Mouse (Mus musculus): ENCODE measurements at regions not wholly inside any gene's neighbourhood (a gene's known extent, or its start where the extent isn't known, plus 50 kb on each side); places are given as distances from the start of the nearest gene placed in this dataset.
"Not testable (repeated sequence)": the region's sequence is repeated elsewhere in the genome, so short reads cannot be mapped to it uniquely, and the experiment has no call there.

DNA sequence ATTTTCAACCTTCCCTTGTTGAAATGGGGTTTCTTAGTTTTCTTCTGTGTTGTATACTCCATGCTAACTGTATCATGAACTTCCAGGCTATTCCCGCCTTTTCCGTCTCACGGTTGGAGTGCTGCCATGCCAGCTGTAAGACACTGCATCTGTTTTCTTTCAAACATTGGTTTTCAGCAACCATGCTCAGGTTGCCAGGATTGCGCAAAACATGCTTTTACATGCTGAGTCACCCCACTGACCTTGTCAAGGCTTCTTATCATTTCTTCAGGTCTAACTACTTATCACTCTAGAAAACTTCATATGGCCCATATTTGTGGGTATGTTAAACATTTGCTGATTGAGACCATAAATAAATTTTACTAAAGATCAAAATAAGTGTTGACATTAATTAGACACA lies 551.2 kb downstream of the Tlr4 start:
- intact Hi-C loops (cut with DNase I): no loop called here
- DNase-seq (ENCODE audit: low spot score): no peak

DNA sequence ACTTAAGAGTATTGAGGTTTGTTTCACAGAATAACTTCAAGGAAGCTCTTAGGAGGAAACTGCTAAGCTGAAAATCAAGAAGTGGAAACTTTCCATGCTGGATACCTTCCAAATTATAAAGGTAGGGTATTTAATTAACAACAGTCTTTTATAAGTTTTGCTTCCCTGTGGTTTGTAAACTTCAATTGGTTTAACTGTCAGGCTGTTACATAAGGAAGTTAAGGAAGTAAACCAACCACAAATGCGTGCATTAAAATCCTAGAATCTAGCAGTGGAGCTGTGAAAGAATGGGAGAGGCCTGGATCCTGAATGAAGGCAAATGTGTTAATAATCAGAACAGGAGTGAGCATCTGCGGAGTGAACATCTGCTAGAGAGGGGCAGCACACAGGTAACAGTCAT lies 560.5 kb downstream of the Tlr4 start:
- no peak for DNase-seq (ENCODE audit: low spot score)
- intact Hi-C loops (cut with DNase I): no loop called here

DNA sequence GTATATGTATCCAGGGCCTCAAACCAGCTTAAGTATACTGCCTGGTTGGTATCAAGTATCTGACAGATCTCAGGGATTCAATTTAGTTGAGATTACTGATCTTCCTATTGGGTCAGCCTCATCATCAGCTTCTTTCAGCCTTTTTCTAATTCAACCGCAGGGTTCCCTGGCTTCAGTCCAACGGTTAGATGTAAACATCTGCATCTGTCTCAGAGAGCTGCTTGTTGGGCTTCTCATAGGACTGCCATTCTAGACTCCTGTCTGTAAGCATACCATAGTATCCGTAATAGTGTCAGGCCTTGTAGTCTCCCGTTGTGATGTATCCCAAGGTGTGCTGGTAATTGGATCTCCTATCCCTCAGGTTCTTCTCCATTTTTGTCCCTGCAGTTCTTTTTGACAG lies 575.6 kb downstream of the Tlr4 start:
- no peak for DNase-seq (ENCODE audit: low spot score)
- intact Hi-C loops (cut with DNase I): no loop called here

DNA sequence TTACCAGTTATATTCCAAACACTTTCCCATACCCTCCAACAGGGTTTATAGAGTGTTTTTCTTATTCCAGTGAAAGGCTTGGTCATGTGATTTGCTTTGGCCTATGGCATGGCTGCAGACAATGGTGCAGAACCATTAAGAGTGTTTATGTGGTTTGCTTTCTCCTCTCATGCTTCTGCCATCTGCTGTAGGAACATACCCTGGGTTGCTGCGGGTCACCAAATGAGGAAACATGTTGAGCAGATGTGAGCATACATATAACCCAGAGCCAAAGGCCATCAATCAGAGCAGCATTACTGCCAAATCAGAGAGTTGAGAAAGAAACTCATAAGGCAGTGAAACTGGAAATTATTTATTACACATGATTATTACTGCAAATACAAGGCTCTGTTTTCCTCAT lies 596.7 kb downstream of the Tlr4 start:
- intact Hi-C loops (cut with DNase I): no loop called here
- DNase-seq (ENCODE audit: low spot score): no peak

DNA sequence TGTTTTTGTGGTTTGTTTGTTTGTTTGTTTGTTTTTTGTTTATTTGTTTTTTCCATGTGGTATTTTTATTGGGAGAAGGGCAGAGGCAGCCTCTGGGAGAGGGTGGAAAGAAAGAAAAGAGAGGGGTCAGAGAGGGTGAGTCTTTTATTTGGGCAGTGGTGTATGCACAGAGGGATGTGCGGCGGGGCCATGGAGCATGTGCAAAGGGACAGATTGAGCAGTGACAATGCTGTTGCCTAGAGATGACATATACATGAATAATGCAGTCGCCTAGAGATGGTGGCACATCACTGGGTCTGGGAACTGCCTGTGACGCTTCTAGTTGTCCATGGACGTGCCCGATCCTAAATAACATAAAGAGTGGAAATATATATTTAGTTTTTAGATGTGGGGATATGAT lies 598.3 kb downstream of the Tlr4 start:
- no peak for DNase-seq (ENCODE audit: low spot score)
- intact Hi-C loops (cut with DNase I): no loop called here

DNA sequence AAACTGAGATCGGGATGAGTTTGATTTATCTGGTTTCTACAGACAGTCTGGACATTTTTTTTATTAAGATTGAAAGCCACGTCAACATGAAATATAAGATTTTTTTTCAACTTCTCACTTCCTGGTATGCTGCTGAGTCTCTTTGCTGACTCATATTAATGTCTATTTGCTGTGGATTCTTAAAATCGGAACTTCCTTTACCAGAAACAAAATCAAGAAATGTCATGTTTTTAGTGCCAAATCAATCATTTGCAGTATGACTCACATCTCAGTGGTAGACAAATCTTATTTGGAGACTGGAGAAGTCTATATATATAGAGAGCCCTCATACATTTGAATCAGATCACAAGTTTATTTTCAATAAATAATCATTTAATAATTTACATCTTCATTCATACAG lies 620.5 kb downstream of the Tlr4 start:
- intact Hi-C loops (cut with DNase I): no loop called here
- no peak for DNase-seq (ENCODE audit: low spot score)

DNA sequence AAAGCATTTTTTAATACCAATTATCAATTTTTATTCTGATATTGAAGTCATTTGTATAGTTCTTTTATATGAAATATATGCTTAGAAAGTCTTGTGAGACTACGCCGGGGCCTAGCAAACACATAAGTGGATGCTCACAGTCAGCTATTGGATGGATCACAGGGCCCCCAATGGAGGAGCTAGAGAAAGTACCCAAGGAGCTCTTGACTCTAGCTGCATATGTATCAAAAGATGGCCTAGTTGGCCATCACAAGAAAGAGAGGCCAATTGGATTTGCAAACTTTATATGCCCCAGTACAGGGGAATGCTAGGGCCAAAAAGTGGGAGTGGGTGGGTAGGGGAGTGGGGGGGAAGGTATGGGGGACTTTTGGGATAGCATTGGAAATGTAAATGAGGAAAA lies 632.5 kb downstream of the Tlr4 start:
- DNase-seq (ENCODE audit: low spot score); intact Hi-C loops (cut with DNase I): not testable (repeated sequence)

DNA sequence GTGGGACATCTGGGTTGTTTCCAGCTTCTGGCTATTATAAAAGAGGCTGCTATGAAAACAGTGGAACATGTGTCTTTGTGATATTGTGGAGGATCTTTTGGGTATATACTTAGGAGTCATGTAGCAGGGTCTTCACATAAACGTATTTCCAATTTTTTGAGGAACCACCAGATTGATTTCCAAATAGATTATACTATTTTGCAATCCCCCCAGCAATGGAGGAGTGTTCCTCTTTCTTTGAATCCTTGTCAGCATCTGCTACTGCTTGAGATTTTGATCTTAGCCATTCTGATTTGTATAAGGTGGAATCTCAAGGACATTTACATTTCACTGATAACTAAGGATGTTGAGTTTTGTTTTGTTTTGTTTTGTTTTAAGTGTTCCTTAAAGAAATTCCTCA lies 645.6 kb downstream of the Tlr4 start:
- DNase-seq (ENCODE audit: low spot score): no peak
- intact Hi-C loops (cut with DNase I): loop anchor here (10.0 kb wide), 1 partner anchor 1372 kb away; no protein-coding TSS in a partner anchor

DNA sequence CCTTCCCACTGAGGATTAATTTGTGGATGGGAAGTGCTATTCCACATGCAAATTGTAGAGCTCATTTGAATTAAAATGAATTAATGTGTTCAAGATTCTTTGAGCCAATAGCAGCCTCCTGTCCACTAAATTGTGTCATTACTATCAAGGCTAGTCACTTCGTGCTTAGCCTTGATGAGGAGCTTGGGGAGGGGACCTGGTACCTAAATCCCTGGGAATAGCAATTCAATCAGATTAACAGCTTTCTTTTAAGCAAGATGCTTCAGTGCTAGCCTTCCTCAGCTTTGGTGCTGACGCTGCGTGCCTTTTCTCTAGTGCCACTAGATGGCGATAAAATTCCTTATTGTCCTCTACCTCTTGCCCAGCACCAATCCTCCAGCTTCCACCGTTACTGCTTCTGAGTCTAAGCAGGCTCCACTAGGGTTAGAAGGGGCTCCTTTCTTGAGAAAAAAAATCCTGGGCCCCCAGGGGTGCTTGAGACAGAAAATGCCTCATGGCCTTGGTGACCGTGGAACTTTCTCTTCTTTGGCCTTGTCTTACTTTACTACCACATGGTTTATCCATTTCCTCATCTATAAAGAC lies 650.0 kb downstream of the Tlr4 start:
- intact Hi-C loops (cut with DNase I): loop anchor here (10.0 kb wide), 1 partner anchor 1367 kb away; no protein-coding TSS in a partner anchor
- no peak for DNase-seq (ENCODE audit: low spot score)

DNA sequence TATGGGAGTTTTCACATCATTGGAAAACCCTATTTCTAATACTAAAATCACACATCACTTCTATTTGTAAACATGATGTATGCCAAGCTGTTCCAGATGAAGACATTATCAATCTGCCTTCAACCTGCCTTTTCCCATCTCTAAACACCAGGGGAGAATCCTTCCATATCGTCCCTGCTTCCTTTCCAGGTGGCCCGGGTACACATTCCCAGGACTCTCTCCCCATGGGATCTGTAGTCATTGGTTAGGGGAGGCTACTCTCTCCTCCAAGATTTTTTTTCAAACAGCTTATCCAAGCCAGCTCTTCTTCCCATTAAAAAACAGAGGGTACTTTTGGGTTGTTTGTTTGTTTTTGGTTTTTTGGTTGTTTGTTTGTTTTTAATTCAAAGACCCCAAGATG lies 650.7 kb downstream of the Tlr4 start:
- no peak for DNase-seq (ENCODE audit: low spot score)

DNA sequence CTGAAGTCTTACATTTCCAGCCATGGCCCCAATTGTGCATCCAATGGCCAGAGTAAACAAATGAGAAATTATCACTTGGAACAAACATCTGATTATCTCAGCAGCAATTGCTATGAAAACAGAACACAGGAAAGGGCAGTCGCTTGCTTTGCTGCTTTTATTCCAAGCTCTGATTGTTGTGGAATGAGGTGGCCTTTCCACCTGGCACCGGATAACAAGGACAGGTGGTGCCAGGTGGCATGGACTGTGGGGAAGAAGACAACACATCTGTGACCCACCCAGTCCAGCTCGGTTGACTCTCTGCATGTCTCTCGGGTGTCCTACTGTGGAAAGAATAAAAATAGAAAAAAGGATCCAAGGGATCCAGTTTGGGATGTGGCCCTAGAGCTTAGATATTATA lies 694.9 kb downstream of the Tlr4 start:
- DNase-seq (ENCODE audit: low spot score): no peak
- intact Hi-C loops (cut with DNase I): no loop called here

More for the DNA sequence above, 650.7 kb downstream of the Tlr4 start:
- intact Hi-C loops (cut with DNase I): loop anchor here (10.0 kb wide), 1 partner anchor 1367 kb away; no protein-coding TSS in a partner anchor

DNA sequence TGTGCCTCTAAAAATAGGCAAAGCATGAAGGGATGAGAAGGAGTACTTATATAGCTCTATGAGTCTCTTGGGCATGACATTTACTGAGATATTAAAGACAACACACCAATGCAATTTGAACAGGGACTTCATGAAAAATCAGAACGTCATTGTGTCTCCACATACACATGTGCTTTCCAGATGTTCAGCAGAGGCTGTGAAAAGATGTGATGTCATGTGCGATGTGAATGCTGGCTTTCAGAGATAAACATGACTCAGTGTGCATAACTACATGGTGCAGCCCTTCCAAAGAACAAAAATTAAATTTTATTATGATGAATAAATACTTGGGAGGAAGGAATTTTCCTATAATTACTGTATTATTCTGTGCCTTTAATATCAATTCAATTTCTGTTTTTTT lies 695.8 kb downstream of the Tlr4 start:
- intact Hi-C loops (cut with DNase I): no loop called here
- no peak for DNase-seq (ENCODE audit: low spot score)

DNA sequence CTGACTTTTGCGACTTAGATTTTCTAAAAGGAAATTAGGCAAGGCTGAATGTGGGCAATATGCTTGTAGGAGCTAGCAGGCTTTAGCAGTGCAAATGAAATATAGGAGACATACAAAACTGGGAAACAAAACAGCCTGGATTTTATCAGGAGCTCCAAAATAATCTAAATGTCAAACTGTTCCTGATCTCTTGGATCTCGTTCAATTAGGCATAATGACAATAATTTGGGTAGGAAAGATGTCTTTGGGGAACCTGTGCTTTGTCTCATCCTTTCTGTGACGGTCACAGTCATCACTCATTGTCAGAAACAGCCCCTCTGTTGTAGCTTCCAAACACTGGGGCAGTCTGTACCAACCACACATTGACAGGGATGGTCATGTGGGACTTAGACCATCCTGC lies 702.2 kb downstream of the Tlr4 start:
- DNase-seq (ENCODE audit: low spot score): no peak

DNA sequence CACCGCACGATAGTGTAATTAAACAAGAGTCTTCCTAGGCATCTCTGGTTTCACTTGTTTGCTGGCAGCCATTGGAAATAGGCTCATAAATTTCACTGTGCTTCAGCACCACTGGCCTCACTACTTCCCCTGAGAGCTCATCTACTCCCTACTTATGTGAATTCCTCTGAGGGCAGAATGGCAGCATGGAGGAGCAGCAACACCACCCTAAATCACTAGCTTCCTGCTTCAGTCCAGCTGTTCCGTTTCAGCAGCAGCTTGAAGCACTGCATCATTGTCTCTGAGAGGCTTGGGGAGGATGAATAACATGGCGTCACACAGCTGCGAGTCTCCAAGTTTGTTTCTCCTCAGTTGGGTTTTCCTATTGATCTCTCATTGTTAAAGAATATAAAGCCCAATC lies 712.1 kb downstream of the Tlr4 start:
- intact Hi-C loops (cut with DNase I): no loop called here
- no peak for DNase-seq (ENCODE audit: low spot score)

More for the DNA sequence above, 702.2 kb downstream of the Tlr4 start:
- intact Hi-C loops (cut with DNase I): no loop called here

DNA sequence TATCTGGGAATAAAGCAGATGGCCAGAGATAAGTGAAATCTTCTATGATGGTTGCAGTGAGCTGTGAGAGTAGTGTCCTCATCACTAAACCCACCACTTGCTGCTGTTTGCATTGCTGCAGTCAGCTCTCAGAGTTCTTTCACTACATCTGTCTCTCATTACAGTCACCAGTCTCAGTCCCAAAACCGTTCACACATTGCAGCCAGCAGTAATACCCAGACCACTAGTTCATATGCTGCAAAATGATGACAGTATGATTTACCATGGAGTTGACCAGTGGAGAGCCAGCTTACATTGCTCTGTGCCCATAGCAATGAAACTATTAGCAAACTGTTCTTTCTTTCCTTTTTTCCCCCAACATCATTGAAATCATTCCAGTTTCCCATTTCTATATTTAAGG lies 718.6 kb downstream of the Tlr4 start:
- no peak for DNase-seq (ENCODE audit: low spot score)
- intact Hi-C loops (cut with DNase I): no loop called here

DNA sequence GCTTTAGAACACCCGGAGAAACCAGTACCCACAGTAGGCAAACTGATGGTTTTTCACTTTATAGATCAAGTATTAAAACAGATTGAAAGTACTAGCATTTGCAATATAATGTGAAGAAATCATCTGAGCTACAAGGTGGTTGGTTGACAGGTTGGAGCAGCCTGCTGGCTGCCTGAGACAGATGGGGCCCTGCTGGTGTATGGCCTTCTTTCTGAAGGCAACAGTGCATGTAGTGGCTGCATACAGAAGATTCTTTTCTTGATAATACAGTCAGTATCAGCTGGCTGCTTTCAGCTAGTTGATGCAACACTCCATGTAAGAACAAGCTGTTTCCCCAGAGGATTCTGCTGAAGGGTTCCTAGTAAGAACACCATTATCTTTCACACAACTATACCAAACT lies 720.6 kb downstream of the Tlr4 start:
- intact Hi-C loops (cut with DNase I): no loop called here

DNA sequence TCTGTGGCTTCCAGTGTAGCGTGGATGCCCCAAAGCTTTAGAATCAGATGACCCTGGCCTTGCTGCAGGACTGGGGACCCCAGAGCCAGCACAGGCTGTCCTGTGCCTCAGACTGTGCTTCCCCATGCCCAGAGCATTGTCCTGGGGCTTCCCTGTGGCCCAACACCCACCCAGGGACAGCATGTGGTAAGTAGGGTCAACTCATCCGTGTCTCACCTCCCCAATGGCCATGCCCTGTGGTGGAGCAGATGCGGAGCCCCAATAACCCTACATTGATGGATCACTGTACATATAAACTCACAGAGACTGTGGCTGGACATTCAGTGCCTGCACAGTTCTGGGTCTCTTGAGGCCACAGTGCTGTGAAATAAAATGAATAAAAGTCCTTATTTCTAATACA lies 726.1 kb downstream of the Tlr4 start:
- intact Hi-C loops (cut with DNase I): no loop called here
- no peak for DNase-seq (ENCODE audit: low spot score)

More for the DNA sequence above, 720.6 kb downstream of the Tlr4 start:
- DNase-seq (ENCODE audit: low spot score): no peak

DNA sequence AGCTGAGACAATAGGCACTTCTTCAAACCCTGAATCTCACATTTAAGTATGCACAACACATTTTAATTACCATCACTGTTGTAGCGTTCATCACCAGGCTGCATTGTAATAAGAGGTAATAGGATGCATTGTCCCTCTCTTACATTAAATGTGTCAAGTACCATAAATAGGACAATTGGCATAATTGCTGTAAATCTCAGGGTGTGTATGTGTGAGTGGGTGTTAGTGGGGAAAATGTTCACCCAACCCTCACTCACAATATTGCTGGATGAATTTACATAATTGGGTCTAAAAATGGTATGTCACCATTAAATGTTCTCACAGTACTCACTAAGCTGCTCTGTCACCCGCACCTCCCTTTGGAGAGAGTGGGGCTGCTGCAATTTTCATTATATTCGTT lies 747.4 kb downstream of the Tlr4 start:
- no peak for DNase-seq (ENCODE audit: low spot score)
- intact Hi-C loops (cut with DNase I): no loop called here

DNA sequence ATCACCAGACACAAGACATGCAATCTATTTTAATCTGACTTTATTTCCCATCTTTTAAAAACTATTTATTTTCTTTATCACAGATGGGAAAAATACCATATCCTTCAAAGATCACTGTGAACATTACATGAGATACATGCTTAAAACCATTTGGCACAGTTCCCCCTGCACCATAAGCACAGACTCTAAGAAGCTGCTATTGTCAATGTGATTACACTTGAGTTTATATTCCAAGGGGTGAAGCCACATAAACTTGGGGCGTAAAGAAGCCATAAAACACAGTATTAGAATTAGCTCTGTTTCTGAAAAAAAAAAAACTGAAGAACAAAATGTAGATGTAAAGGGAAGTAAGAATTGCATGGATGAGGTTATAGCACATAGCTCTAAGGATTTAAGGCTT lies 762.1 kb downstream of the Tlr4 start:
- no peak for DNase-seq (ENCODE audit: low spot score)
- intact Hi-C loops (cut with DNase I): no loop called here

DNA sequence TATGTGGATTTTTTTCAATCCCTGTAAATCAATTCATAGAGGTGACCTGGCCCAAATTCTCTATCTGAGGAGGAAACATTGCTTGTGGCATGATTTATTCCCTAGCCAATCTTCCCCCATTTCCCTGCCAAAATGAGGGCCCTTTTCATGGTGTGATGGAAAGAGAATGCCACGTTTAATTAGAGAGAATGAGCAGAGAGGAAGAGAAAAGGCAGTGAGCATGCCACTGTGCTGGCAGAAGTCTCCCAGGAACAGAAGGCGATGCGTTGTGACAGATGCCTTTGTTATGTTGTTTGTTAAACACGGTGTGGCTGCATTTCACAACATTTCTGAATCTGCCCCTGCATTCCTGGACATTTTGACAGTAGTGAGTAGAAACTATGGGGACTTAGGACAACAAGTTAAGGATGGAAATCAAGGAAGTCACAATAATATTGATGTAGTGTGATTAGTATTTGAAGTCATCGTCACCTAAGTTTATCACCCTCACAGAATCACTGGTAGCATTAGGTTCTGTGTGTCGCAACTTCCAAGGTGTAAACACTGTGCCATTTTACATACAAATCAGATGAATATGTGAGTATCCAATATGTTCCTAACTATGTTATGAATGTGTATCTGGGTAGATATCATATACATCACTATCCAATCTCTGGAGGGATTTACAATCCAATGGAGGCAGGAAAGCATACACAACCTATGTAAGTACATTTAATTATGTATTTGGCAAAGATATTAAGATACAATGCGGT lies 762.8 kb downstream of the Tlr4 start:
- DNase-seq (ENCODE audit: low spot score): no peak
- intact Hi-C loops (cut with DNase I): no loop called here

DNA sequence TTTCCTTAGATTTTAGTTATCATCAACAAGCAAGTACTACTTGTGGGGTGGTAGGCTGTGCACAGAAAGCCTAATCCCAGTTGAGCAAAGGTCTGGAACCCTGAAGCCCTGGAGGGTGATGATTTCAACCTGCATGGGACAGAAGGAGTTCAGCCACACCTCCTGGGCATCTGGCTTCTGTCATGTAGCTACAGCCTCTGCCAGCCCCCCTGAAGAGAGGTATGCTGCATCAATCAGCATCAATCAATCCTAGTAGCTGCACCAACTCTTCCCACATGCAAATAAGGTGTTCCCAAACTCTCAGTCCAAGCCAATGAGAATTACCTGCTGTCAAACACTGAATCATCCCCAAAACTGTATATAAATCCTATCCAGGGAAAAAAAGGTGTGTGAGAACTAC lies 779.8 kb downstream of the Tlr4 start:
- no peak for DNase-seq (ENCODE audit: low spot score)
- intact Hi-C loops (cut with DNase I): no loop called here
